Mouse (Mus musculus) C2C12 (cell line): Measurements from ENCODE around the gene S100g.

Source experiments
- CTCF ChIP-seq: IDR thresholded peaks from one replicate; pipeline ENCODE4 v1.5.1; 2011; ENCODE audit not compliant: control insufficient read depth, insufficient read depth, insufficient read length
- MYOD1 ChIP-seq: IDR thresholded peaks from one replicate; pipeline ENCODE4 v1.6.1; 2011; ENCODE audit warnings: low read depth; ENCODE audit not compliant: control insufficient read depth, insufficient read length
- USF1 ChIP-seq: IDR thresholded peaks from one replicate; pipeline ENCODE4 v1.6.1; 2011; ENCODE audit warnings: low read depth, mild to moderate bottlenecking, control low read depth, moderate library complexity

GRCm38 (mm10) chrX:162957921-162958320 is 6.5 kb downstream of the S100g start:
- TF ChIP-seq MYOD1 (no peak), CTCF (no peak), USF1 (no peak)
